Mouse (Mus musculus) myocyte (in vitro differentiated cells): ENCODE measurements around the gene Fbn1. TPM values are rescaled to one million over a fixed set of nuclear protein-coding genes. Genes with fewer than 3 reads are reported as not detected.

Experiments
- H3K27me3 ChIP-seq: one replicate; pipeline ENCODE4 v1.6.1; 2011; ENCODE audit not compliant: control insufficient read depth, insufficient read depth, insufficient read length
- H3K36me3 ChIP-seq: one replicate; pipeline ENCODE4 v1.6.1; 2011; ENCODE audit not compliant: control insufficient read depth, insufficient read depth
- H3K4me2 ChIP-seq: one replicate; pipeline ENCODE4 v1.6.1; 2011; ENCODE audit warnings: low read depth, control low read depth
- H3K4me3 ChIP-seq: one replicate; pipeline ENCODE4 v1.5.1; 2011; ENCODE audit warnings: mild to moderate bottlenecking, control low read depth, moderate library complexity
- H3K79me2 ChIP-seq: one replicate; pipeline ENCODE4 v1.6.1; 2011; ENCODE audit not compliant: control insufficient read depth, insufficient read depth
- H3ac ChIP-seq: one replicate; pipeline ENCODE4 v1.6.1; 2011; ENCODE audit not compliant: control insufficient read depth, insufficient read length
- CEBPB ChIP-seq: IDR thresholded peaks from 2 replicates; pipeline ENCODE4 v1.6.1; 2011; ENCODE audit warnings: mild to moderate bottlenecking, moderate library complexity; ENCODE audit not compliant: poor library complexity, insufficient read depth, severe bottlenecking
- E2F4 ChIP-seq: IDR thresholded peaks from one replicate; pipeline ENCODE4 v1.6.1; 2011; ENCODE audit warnings: mild to moderate bottlenecking, control low read depth, moderate library complexity; ENCODE audit not compliant: insufficient read depth
- MAX ChIP-seq: IDR thresholded peaks from one replicate; pipeline ENCODE4 v1.6.1; 2011; ENCODE audit warnings: low read depth, mild to moderate bottlenecking, control low read depth
- MYOD1 ChIP-seq, 3 experiments: IDR thresholded peaks; one replicate each; pipeline ENCODE4 v1.6.1; 2011; ENCODE audit warnings: control low read depth in 2 of 3, low read depth in 2 of 3, mild to moderate bottlenecking in 2 of 3, moderate library complexity in 1 of 3; ENCODE audit not compliant: insufficient read length in 2 of 3, control insufficient read depth in 1 of 3
- MYOG ChIP-seq, 3 experiments: IDR thresholded peaks; one replicate each; pipeline ENCODE4 v1.6.1; 2011; ENCODE audit warnings: control low read depth in 2 of 3, low read depth in 2 of 3, mild to moderate bottlenecking in 2 of 3; ENCODE audit not compliant: insufficient read length in 2 of 3, control insufficient read depth in 1 of 3, insufficient read depth in 1 of 3
- POLR2A ChIP-seq: IDR thresholded peaks from one replicate; pipeline ENCODE4 v1.6.1; 2011; ENCODE audit warnings: low read depth, mild to moderate bottlenecking, control low read depth, moderate library complexity; ENCODE audit not compliant: insufficient read length
- POLR2AphosphoS2 ChIP-seq: IDR thresholded peaks from one replicate; pipeline ENCODE4 v1.6.1; 2011; ENCODE audit warnings: low read depth, control low read depth; ENCODE audit not compliant: insufficient read length
- REST ChIP-seq: IDR thresholded peaks from one replicate; pipeline ENCODE4 v1.6.1; 2011; ENCODE audit warnings: mild to moderate bottlenecking, control low read depth, moderate library complexity; ENCODE audit not compliant: insufficient read depth, insufficient read length
- SRF ChIP-seq: IDR thresholded peaks from one replicate; pipeline ENCODE4 v1.6.1; 2011; ENCODE audit warnings: low read depth; ENCODE audit not compliant: control insufficient read depth, insufficient read length
- TCF12 ChIP-seq: IDR thresholded peaks from one replicate; pipeline ENCODE4 v1.6.1; 2011; ENCODE audit warnings: mild to moderate bottlenecking, control low read depth; ENCODE audit not compliant: poor library complexity, insufficient read depth, severe bottlenecking
- TCF3 ChIP-seq: IDR thresholded peaks from one replicate; pipeline ENCODE4 v1.6.1; 2011; ENCODE audit warnings: low read depth, control low read depth; ENCODE audit not compliant: insufficient read length
- USF1 ChIP-seq: IDR thresholded peaks from one replicate; pipeline ENCODE4 v1.6.1; 2011; ENCODE audit warnings: low read depth, mild to moderate bottlenecking, control low read depth, moderate library complexity
- polyA plus RNA-seq: library from polyadenylated mRNA; unstranded; fragments of >200 nt; fragmentation: generic; extraction: Trizol; gene quantifications from one replicate; pipeline ENCODE4 v1.2.1, GENCODE M21; 2012; ENCODE audit warnings: missing spikeins

Gene Fbn1
- polyA plus RNA-seq, 1 experiment, result 125 TPM

GRCm38 (mm10) chr2:125419681-125420080 lies 88.1 kb downstream of the Fbn1 start:
- no peak overlapping the region for H3K4me3 ChIP-seq
- no peak overlapping the region for H3ac ChIP-seq
- no peak overlapping the region for H3K4me2 ChIP-seq
- TF ChIP-seq POLR2AphosphoS2 (no peak), TCF12 (no peak), E2F4 (no peak), USF1 (no peak), REST (no peak), MYOD1 (IDR thresholded peaks at IDR 0.05; ENCODE audit: control insufficient read depth in 1 of 3, insufficient read length in 2 of 3, low read depth in 2 of 3) (no peak), POLR2A (no peak), CEBPB (no peak), TCF3 (no peak), MYOG (IDR thresholded peaks at IDR 0.05; ENCODE audit: control insufficient read depth in 1 of 3, insufficient read depth in 1 of 3, insufficient read length in 2 of 3, low read depth in 2 of 3) (no peak), MAX (no peak), SRF (no peak)
- peaks cover 3% of the 10 kb centered on the region for H3K79me2 ChIP-seq
- peaks cover 6% of the 10 kb centered on the region for H3K36me3 ChIP-seq
- H3K27me3 ChIP-seq, result no peaks in the 10 kb centered on the region

GRCm38 (mm10) chr2:125418546-125418945 lies 89.2 kb downstream of the Fbn1 start:
- no peak for TF ChIP-seq SRF
- TF ChIP-seq MAX, result no peak
- no peak for TF ChIP-seq TCF12
- no peak for TF ChIP-seq MYOD1 (IDR thresholded peaks at IDR 0.05; ENCODE audit: control insufficient read depth in 1 of 3, insufficient read length in 2 of 3, low read depth in 2 of 3)
- TF ChIP-seq E2F4, result no peak
- TF ChIP-seq USF1, result no peak
- no peak for TF ChIP-seq REST
- TF ChIP-seq MYOG (IDR thresholded peaks at IDR 0.05; ENCODE audit: control insufficient read depth in 1 of 3, insufficient read depth in 1 of 3, insufficient read length in 2 of 3, low read depth in 2 of 3), result no peak
- TF ChIP-seq CEBPB, result no peak
- TF ChIP-seq POLR2A, result no peak
- no peak for TF ChIP-seq POLR2AphosphoS2
- TF ChIP-seq TCF3, result no peak
- Histone ChIP-seq H3K4me3 (no peak overlapping the region), H3K36me3 (peaks cover 6% of the 10 kb centered on the region)

GRCm38 (mm10) chr2:125416541-125417245 lies 91.1 kb downstream of the Fbn1 start:
- H3K4me2 ChIP-seq, result no peak overlapping the region
- H3K27me3 ChIP-seq, result no peaks in the 10 kb centered on the region
- no peak for TF ChIP-seq TCF3
- no peak for TF ChIP-seq MYOG (IDR thresholded peaks at IDR 0.05; ENCODE audit: control insufficient read depth in 1 of 3, insufficient read depth in 1 of 3, insufficient read length in 2 of 3, low read depth in 2 of 3)
- no peak for TF ChIP-seq USF1
- TF ChIP-seq TCF12, result no peak
- no peak for TF ChIP-seq REST
- no peak for TF ChIP-seq POLR2A
- TF ChIP-seq CEBPB, result no peak
- TF ChIP-seq SRF, result no peak
- TF ChIP-seq E2F4, result no peak
- no peak for TF ChIP-seq POLR2AphosphoS2
- no peak for TF ChIP-seq MYOD1 (IDR thresholded peaks at IDR 0.05; ENCODE audit: control insufficient read depth in 1 of 3, insufficient read length in 2 of 3, low read depth in 2 of 3)
- TF ChIP-seq MAX, result no peak
- no peaks in the 10 kb centered on the region for H3K79me2 ChIP-seq
- peaks cover 6% of the 10 kb centered on the region for H3K36me3 ChIP-seq
- H3ac ChIP-seq, result no peak overlapping the region
- no peak overlapping the region for H3K4me3 ChIP-seq

More at GRCm38 (mm10) chr2:125418546-125418945, 89.2 kb downstream of the Fbn1 start:
- Histone ChIP-seq H3K4me2 (no peak overlapping the region), H3K27me3 (no peaks in the 10 kb centered on the region), H3K79me2 (no peaks in the 10 kb centered on the region), H3ac (no peak overlapping the region)

GRCm38 (mm10) chr2:125412351-125412750 lies 95.4 kb downstream of the Fbn1 start:
- no peak overlapping the region for H3ac ChIP-seq
- H3K79me2 ChIP-seq, result no peaks in the 10 kb centered on the region
- no peaks in the 10 kb centered on the region for H3K27me3 ChIP-seq
- no peak overlapping the region for H3K4me3 ChIP-seq
- H3K36me3 ChIP-seq, result peaks cover 2% of the 10 kb centered on the region
- TF ChIP-seq POLR2A, result no peak
- TF ChIP-seq USF1, result no peak
- TF ChIP-seq MAX, result no peak
- TF ChIP-seq SRF, result no peak
- TF ChIP-seq MYOG (IDR thresholded peaks at IDR 0.05; ENCODE audit: control insufficient read depth in 1 of 3, insufficient read depth in 1 of 3, insufficient read length in 2 of 3, low read depth in 2 of 3), result no peak
- TF ChIP-seq E2F4, result no peak
- TF ChIP-seq CEBPB, result no peak
- no peak for TF ChIP-seq REST
- no peak for TF ChIP-seq POLR2AphosphoS2
- no peak for TF ChIP-seq MYOD1 (IDR thresholded peaks at IDR 0.05; ENCODE audit: control insufficient read depth in 1 of 3, insufficient read length in 2 of 3, low read depth in 2 of 3)
- no peak for TF ChIP-seq TCF3
- no peak for TF ChIP-seq TCF12
- H3K4me2 ChIP-seq, result no peak overlapping the region

GRCm38 (mm10) chr2:125411777-125412176 lies 96.0 kb downstream of the Fbn1 start:
- Histone ChIP-seq H3K27me3 (no peaks in the 10 kb centered on the region), H3K4me3 (no peak overlapping the region)
- no peak for TF ChIP-seq POLR2AphosphoS2
- no peak for TF ChIP-seq TCF3
- no peak for TF ChIP-seq CEBPB
- TF ChIP-seq TCF12, result no peak
- TF ChIP-seq REST, result no peak
- TF ChIP-seq E2F4, result no peak
- TF ChIP-seq MYOD1 (IDR thresholded peaks at IDR 0.05; ENCODE audit: control insufficient read depth in 1 of 3, insufficient read length in 2 of 3, low read depth in 2 of 3), result no peak
- TF ChIP-seq USF1, result no peak
- no peak for TF ChIP-seq MYOG (IDR thresholded peaks at IDR 0.05; ENCODE audit: control insufficient read depth in 1 of 3, insufficient read depth in 1 of 3, insufficient read length in 2 of 3, low read depth in 2 of 3)
- no peak for TF ChIP-seq POLR2A

More at GRCm38 (mm10) chr2:125411777-125412176, 96.0 kb downstream of the Fbn1 start:
- H3K4me2 ChIP-seq, result no peak overlapping the region
- H3K79me2 ChIP-seq, result no peaks in the 10 kb centered on the region
- H3ac ChIP-seq, result no peak overlapping the region
- H3K36me3 ChIP-seq, result no peaks in the 10 kb centered on the region
